Mouse (Mus musculus) liver, adult 2 months (tissue): ENCODE measurements at regions not wholly inside any gene's neighbourhood (a gene's known extent, or its start where the extent isn't known, plus 50 kb on each side); places are given as distances from the start of the nearest gene placed in this dataset.
A peak's percentile ranks its signal among the peaks of the same experiment; 100 is the strongest.

Experiments used
- DNase-seq: peaks from one replicate; pipeline ENCODE4 v3.0.0-alpha.2; 2011; ENCODE audit warnings: low read depth, low spot score; ENCODE audit errors: extremely low read depth
- H3K27ac ChIP-seq: fragments of 200-500 bp; replicated peaks from 2 replicates; pipeline ENCODE4 v1.5.1; 2012; ENCODE audit warnings: low read depth, mild to moderate bottlenecking, control low read depth, inconsistent platforms, low read length; ENCODE audit not compliant: insufficient read depth
- H3K27me3 ChIP-seq: fragments of 200-500 bp; 2 replicates; pipeline ENCODE4 v1.6.1; 2012; ENCODE audit warnings: mild to moderate bottlenecking, moderate library complexity, low read length, inconsistent platforms; ENCODE audit not compliant: control insufficient read depth, insufficient read depth
- H3K36me3 ChIP-seq: fragments of 200-500 bp; 2 replicates; pipeline ENCODE4 v1.6.1; 2012; ENCODE audit warnings: low read length, inconsistent platforms; ENCODE audit not compliant: control insufficient read depth, insufficient read depth
- H3K4me1 ChIP-seq: fragments of 200-500 bp; 2 replicates; pipeline ENCODE4 v1.6.1; 2011; ENCODE audit warnings: low read length; ENCODE audit not compliant: control insufficient read depth, insufficient read depth
- H3K4me3 ChIP-seq: fragments of 200-500 bp; 2 replicates; pipeline ENCODE4 v1.5.1; 2011; ENCODE audit warnings: low read depth, mild to moderate bottlenecking, control low read depth, low read length, moderate library complexity; ENCODE audit not compliant: insufficient read depth
- H3K79me2 ChIP-seq: fragments of 200-500 bp; 2 replicates; pipeline ENCODE4 v1.6.1; 2012; ENCODE audit warnings: inconsistent platforms, mild to moderate bottlenecking, low read length, moderate library complexity; ENCODE audit not compliant: control insufficient read depth, insufficient read depth
- H3K9ac ChIP-seq: fragments of 200-500 bp; 2 replicates; pipeline ENCODE4 v1.6.1; 2012; ENCODE audit warnings: low read depth, mild to moderate bottlenecking, control low read depth, inconsistent platforms, low read length
- CTCF ChIP-seq: fragments of 200-500 bp; IDR thresholded peaks from 2 replicates; pipeline ENCODE4 v1.5.1; 2011; ENCODE audit warnings: low read depth, low read length, control low read depth
- POLR2A ChIP-seq: fragments of 200-500 bp; IDR thresholded peaks from 2 replicates; pipeline ENCODE4 v1.6.1; 2011; ENCODE audit warnings: low read length, control low read depth; ENCODE audit not compliant: insufficient read depth; ENCODE audit errors: extremely low read depth
- WGBS: fragments of 180-500 bp; shearing (Covaris S2); methylation state at CpG from one replicate; pipeline ENCODE4 v1.1.7; 2018; 5-methylcytosine and 5-hydroxymethylcytosine counted together

DNA sequence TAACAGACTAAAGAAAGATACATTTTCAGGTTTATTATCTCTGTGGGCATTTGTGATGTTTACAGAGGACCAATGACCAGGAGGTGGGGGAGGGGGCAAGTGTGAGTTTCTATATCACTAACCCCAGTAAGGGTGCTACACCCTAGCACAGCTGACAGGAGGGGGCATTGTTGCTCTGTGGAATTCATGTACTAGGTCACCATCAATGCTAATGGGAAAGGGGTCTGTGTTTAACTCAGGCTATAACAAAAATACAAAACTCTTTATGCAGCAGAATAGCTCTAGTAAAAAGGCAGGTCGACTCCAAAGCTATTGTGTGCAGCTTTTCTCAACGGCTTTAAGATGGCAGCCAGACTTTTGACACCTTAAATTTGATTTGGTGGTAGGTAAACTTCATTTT lies 181.1 kb upstream of the Lrig3 start:
- Histone ChIP-seq H3K4me3 (no peak overlapping the region), H3K27ac (no peak overlapping the region), H3K4me1 (peaks cover 10% of the 10 kb centered on the region), H3K79me2 (no peaks in the 10 kb centered on the region), H3K9ac (no peak overlapping the region), H3K36me3 (no peaks in the 10 kb centered on the region), H3K27me3 (no peaks in the 10 kb centered on the region)
- peak; percentile 46; the same call in 1 of the 2 replicates for TF ChIP-seq CTCF
- TF ChIP-seq POLR2A = no peak
- peak; percentile 15 for DNase-seq
- WGBS = 25% methylated on average over 2 of the region's 2 CpGs

DNA sequence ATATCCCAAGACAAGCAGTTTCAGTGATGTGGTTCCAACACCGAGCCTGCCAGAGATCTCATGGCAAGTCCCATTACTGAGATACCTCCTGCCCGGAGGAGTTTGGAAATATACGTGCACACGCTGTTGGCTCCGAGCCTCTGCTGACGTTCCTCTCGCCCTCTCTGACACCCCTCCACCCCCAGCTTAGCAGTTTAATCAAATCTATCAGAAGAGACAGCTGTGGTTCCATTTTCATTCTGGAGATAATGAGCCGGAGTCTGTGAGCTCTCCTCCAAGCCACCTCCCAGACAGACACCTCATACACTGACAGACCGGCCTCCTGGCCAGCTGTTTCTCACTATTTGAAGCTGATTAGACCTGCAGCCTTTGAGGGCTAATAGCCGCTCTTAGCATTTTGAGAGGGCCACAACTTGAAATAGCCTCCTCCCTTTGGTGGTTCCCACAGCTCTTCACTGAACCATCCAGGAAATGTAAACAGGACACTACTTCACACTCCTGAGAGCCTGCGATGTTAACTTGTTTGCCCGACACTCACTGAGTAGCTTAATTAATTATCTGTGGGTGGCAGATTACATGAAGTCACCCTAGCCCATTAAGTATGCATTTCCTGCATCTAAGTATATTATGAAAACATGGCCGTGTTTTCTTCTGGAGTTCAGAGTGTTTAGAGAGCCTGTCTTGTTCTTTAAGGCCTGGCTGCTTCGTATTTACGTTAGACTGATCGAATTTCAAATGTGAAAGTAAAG lies 180.3 kb upstream of the Lrig3 start:
- Histone ChIP-seq H3K27ac (no peak overlapping the region), H3K4me3 (no peak overlapping the region), H3K79me2 (no peaks in the 10 kb centered on the region), H3K27me3 (no peaks in the 10 kb centered on the region), H3K36me3 (no peaks in the 10 kb centered on the region), H3K4me1 (peaks cover 10% of the 10 kb centered on the region), H3K9ac (no peak overlapping the region)
- peak; percentile 14 for DNase-seq
- TF ChIP-seq POLR2A = no peak
- no peak for TF ChIP-seq CTCF
- WGBS = 19% methylated on average over 16 of the region's 16 CpGs

DNA sequence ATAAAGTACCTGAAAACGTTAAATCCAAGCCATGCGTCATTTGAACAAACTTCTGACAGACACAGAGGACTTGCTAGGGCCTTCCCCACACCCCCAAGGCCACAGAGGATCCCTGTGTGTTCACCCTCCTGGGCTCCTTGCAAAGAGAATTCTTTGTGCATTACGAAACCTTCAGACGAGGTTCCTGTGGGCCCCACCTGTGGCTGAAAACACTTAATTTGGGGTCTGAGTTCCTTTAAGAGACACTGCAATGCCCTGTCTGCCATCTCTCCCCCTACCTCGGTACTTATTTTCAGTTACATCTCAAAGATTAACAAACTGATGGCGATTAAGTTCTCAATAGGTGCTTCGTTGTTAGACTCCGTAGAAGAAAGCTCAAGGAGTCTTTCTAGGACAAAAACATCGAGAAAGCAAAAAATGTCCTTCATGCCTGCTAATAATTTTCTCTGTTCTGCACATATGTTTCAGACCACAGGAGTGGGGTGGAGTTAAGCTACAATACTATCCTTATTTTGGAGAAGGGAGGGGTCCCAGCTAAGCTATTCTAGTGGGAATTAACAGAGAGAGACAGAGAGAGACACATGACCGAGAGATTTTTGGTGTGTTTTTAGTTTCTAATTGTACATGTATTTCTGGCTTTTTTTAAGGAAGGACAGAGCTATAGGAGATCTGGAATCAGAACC lies 179.6 kb upstream of the Lrig3 start:
- 23% methylated on average over 10 of the region's 10 CpGs for WGBS
- Histone ChIP-seq H3K4me3 (peak overlapping the region; percentile 25; the same call in 1 of the 2 replicates), H3K36me3 (no peaks in the 10 kb centered on the region), H3K27me3 (no peaks in the 10 kb centered on the region), H3K79me2 (no peaks in the 10 kb centered on the region), H3K4me1 (peaks cover 10% of the 10 kb centered on the region), H3K9ac (no peak overlapping the region), H3K27ac (no peak overlapping the region)
- TF ChIP-seq POLR2A (no peak), CTCF (no peak)
- no peak for DNase-seq

DNA sequence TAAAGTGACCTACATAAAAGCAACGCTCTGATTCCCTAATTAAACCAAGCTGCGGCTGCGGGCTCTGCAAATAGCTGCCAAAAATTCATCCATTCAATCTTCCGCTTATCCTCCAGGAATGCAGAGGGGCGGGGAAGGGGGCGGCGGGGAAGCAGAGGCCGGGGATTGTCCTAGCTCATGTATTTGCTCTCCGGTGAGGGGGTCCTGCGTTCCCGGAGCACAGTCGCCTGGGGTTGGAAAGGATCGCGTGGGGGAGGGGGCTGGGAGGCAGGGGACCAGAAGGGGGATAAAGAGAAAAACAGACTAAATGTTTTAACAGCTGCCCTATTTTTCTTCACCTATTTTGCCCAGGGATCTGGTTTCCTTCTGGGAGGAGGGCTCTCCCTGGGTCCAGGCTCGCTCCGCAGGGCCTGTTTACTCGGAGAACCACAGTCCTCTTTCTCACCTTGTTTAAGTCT lies 179.1 kb upstream of the Lrig3 start:
- Histone ChIP-seq H3K36me3 (no peaks in the 10 kb centered on the region), H3K27me3 (no peaks in the 10 kb centered on the region), H3K9ac (no peak overlapping the region), H3K79me2 (no peaks in the 10 kb centered on the region), H3K4me3 (no peak overlapping the region), H3K4me1 (peaks cover 10% of the 10 kb centered on the region), H3K27ac (no peak overlapping the region)
- TF ChIP-seq CTCF (no peak), POLR2A (no peak)
- WGBS = 20% methylated on average over 17 of the region's 17 CpGs
- no peak for DNase-seq

DNA sequence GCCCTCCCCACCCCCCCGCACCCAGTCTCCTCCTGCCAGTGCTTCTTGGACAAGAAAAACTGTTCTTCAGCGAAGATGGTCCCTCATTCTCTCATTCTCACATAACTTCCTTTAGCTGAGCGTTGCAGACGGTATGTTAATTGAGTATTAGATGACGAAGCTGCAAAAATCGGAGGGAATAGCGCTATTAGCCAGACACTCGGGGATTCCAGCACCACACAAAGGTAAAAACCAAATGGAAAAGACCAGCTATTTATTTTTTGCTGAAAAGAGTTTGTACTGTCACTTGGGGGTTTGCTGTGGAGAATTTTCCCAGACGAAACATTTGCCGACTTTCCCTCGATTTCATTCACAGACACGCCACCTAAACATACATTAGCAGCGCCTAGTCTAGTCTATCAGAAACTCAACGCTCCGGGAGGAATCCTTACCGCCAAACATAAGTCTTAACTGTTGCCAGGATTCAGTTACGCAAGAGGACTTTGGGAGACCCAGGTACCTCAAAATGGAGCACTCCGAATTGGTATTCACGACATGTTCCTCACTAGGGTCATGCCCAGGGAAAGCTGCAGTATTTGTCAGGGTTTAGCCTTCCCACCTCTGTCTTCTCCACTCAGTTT lies 178.4 kb upstream of the Lrig3 start:
- Histone ChIP-seq H3K27me3 (no peaks in the 10 kb centered on the region), H3K79me2 (no peaks in the 10 kb centered on the region), H3K9ac (no peak overlapping the region), H3K4me1 (peaks cover 10% of the 10 kb centered on the region), H3K27ac (no peak overlapping the region), H3K36me3 (no peaks in the 10 kb centered on the region), H3K4me3 (no peak overlapping the region)
- WGBS = 61% methylated on average over 19 of the region's 19 CpGs
- no peak for DNase-seq
- TF ChIP-seq CTCF = no peak
- no peak for TF ChIP-seq POLR2A
